In the genomic region with DNA sequence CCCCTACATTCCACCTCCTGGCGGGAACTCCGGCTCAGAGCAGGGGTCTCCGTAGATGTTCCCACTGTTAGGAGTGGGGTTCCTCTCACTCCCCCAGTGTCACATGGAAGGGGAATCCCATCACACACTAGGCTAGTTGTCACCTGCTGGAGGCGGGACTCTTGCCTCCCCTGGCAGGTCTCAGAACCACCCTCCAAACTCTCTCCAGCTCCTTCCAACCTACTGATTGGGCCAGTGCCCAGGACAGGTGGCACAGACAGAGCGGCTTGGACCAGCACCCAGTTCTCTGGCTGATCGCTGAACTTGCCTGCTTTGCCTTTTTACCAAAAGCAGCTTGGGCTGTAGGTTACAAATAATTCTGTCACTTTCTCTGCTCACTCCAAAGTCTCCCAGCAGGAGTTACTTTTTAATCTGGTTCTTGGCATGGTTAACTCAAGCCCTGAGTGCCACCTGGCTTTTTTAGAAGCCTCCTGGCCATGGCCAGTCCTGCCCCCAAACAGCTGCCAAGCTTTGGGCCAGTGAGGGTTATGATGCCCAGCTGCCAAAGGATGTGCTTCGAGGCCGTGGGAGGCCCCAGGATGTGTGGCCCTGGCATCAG, we compare ENCODE assay signal across 8 mouse cellular contexts. TPM values are rescaled to one million over a fixed set of nuclear protein-coding genes. Genes with fewer than 3 reads are reported as not detected.
DNase-seq lines count a peak whose midpoint lies in the region; ATAC-seq lines count a peak whose summit lies in the region.

No protein-coding gene starts in this region.

- no peaks in the 10 kb centered on the region for H3K9me3 ChIP-seq in embryonic facial prominence, embryonic 11.5 days (replicated peaks; ENCODE audit: control insufficient read depth, low read length)
- no peaks in the 10 kb centered on the region for H3K9me3 ChIP-seq in intestine, embryonic 14.5 days (ENCODE audit: control insufficient read depth, low read length)
- H3K9me3 ChIP-seq in liver, embryonic 12.5 days (replicated peaks) = no peaks in the 10 kb centered on the region
- no peaks in the 10 kb centered on the region for H3K9me3 ChIP-seq in neural tube, embryonic 15.5 days (replicated peaks)

- peak overlapping the region; percentile 68 for H3K4me2 ChIP-seq in embryonic facial prominence, embryonic 11.5 days (ENCODE audit: low read depth, low read length)
- peak overlapping the region; percentile 78 for H3K4me2 ChIP-seq in intestine, embryonic 14.5 days (ENCODE audit: low read length)
- peak overlapping the region; percentile 81 for H3K4me2 ChIP-seq in liver, embryonic 12.5 days
- H3K4me2 ChIP-seq in neural tube, embryonic 15.5 days = peak overlapping the region; percentile 77

- peaks cover 7% of the 10 kb centered on the region for H3K27me3 ChIP-seq in embryonic facial prominence, embryonic 11.5 days (ENCODE audit: control insufficient read depth, insufficient read depth, low read length)
- 0 out of 2 replicates have a peak, but pooled peaks cover 6% of the 10 kb centered on the region for H3K27me3 ChIP-seq in intestine, embryonic 14.5 days (replicated peaks; ENCODE audit: control insufficient read depth, insufficient read depth, low read length)
- H3K27me3 ChIP-seq in liver, embryonic 12.5 days (replicated peaks) = peaks cover 84% of the 10 kb centered on the region
- H3K27me3 ChIP-seq in neural tube, embryonic 15.5 days (replicated peaks) = no peaks in the 10 kb centered on the region

- peak; percentile 38 to 62 for DNase-seq in right cerebral cortex, postnatal 10 days (ENCODE audit: low spot score in 2 of 2)
- DNase-seq in right cerebral cortex, postnatal 36 days (ENCODE audit: low spot score in 2 of 2) = no peak
- peak; percentile 12 for DNase-seq in embryonic facial prominence, embryonic 11.5 days (ENCODE audit: low spot score)
- DNase-seq in intestine, embryonic 14.5 days (ENCODE audit: low spot score) = no peak
- no peak for DNase-seq in ovary, postnatal 36 days (ENCODE audit: low spot score)

- 20% methylated on average over 8 of the region's 8 CpGs for WGBS in embryonic facial prominence, embryonic 11.5 days
- WGBS in intestine, embryonic 14.5 days = 23% methylated on average over 8 of the region's 8 CpGs
- 32% methylated on average over 8 of the region's 8 CpGs for WGBS in liver, embryonic 12.5 days (ENCODE audit: insufficient replicate concordance)
- 14% methylated on average over 8 of the region's 8 CpGs for WGBS in neural tube, embryonic 15.5 days

- H3K36me3 ChIP-seq in embryonic facial prominence, embryonic 11.5 days (replicated peaks; ENCODE audit: control insufficient read depth, insufficient read depth, low read depth, low read length) = no peaks in the 10 kb centered on the region
- H3K36me3 ChIP-seq in intestine, embryonic 14.5 days (ENCODE audit: control insufficient read depth, insufficient read depth, low read length) = no peaks in the 10 kb centered on the region
- no peaks in the 10 kb centered on the region for H3K36me3 ChIP-seq in liver, embryonic 12.5 days
- no peaks in the 10 kb centered on the region for H3K36me3 ChIP-seq in neural tube, embryonic 15.5 days

- peak; percentile 31 for ATAC-seq in embryonic facial prominence, embryonic 11.5 days (replicated peaks; ENCODE audit: insufficient number of reproducible peaks, low FRiP score, low TSS enrichment, low read depth)
- peak; percentile 42 for ATAC-seq in intestine, embryonic 14.5 days (replicated peaks; ENCODE audit: low FRiP score, low TSS enrichment, low read depth)
- ATAC-seq in liver, embryonic 12.5 days = no peak
- ATAC-seq in neural tube, embryonic 15.5 days (ENCODE audit: low FRiP score) = peak; percentile 48
- no peak; the same call in 1 of the 2 replicates for ATAC-seq in megakaryocyte-erythroid progenitor cell, adult 5-6 weeks (replicated peaks; ENCODE audit: low FRiP score, low TSS enrichment, poor library complexity, severe bottlenecking)

- H3K4me3 ChIP-seq in embryonic facial prominence, embryonic 11.5 days (ENCODE audit: low read depth, low read length) = peak overlapping the region; percentile 43
- peak overlapping the region; percentile 49 for H3K4me3 ChIP-seq in intestine, embryonic 14.5 days (ENCODE audit: low read depth, low read length)
- peak overlapping the region; percentile 59 for H3K4me3 ChIP-seq in liver, embryonic 12.5 days
- H3K4me3 ChIP-seq in neural tube, embryonic 15.5 days (replicated peaks) = peak overlapping the region; percentile 52

- no peaks in the 10 kb centered on the region for H3K4me1 ChIP-seq in embryonic facial prominence, embryonic 11.5 days (ENCODE audit: control insufficient read depth, insufficient read depth, low read length)
- H3K4me1 ChIP-seq in intestine, embryonic 14.5 days (replicated peaks; ENCODE audit: control insufficient read depth, insufficient read depth, low read length) = peaks cover 3% of the 10 kb centered on the region
- H3K4me1 ChIP-seq in liver, embryonic 12.5 days = peaks cover 13% of the 10 kb centered on the region
- H3K4me1 ChIP-seq in neural tube, embryonic 15.5 days = peaks cover 22% of the 10 kb centered on the region

- no peak overlapping the region for H3K27ac ChIP-seq in embryonic facial prominence, embryonic 11.5 days (replicated peaks; ENCODE audit: low read depth, low read length)
- H3K27ac ChIP-seq in intestine, embryonic 14.5 days (ENCODE audit: low read depth) = no peak overlapping the region
- H3K27ac ChIP-seq in liver, embryonic 12.5 days = no peak overlapping the region
- no peak overlapping the region for H3K27ac ChIP-seq in neural tube, embryonic 15.5 days (replicated peaks)

- H3K9ac ChIP-seq in embryonic facial prominence, embryonic 11.5 days (replicated peaks; ENCODE audit: low read length) = peak overlapping the region; percentile 30
- peak overlapping the region; percentile 40 for H3K9ac ChIP-seq in intestine, embryonic 14.5 days (ENCODE audit: low read length)
- H3K9ac ChIP-seq in liver, embryonic 12.5 days = 0 out of 2 replicates have a peak overlapping the region, but pooled peaks have one; percentile 57
- peak overlapping the region; percentile 57 for H3K9ac ChIP-seq in neural tube, embryonic 15.5 days (replicated peaks)

RNA-seq across cellular contexts. Expression of gene Mcf2l, which starts 0.7 kb away (rescaled TPM):
- polyA plus RNA-seq in embryonic facial prominence, embryonic 11.5 days (2014; fragmentation: Nextera tagmentation; extraction: Ambion mirVana) = 14.8 and 17.6 TPM in 2 replicates
- 17.4 and 19.4 TPM in 2 replicates for polyA plus RNA-seq in intestine, embryonic 14.5 days (2014; fragmentation: Nextera tagmentation; extraction: Ambion mirVana)
- 1.9 and 2.1 TPM in 2 replicates for polyA plus RNA-seq in liver, embryonic 12.5 days (2016; fragmentation: Nextera tagmentation; extraction: Ambion mirVana)
- polyA plus RNA-seq in neural tube, embryonic 15.5 days (2015; fragmentation: Nextera tagmentation; extraction: Ambion mirVana) = 104 and 120 TPM in 2 replicates
- total RNA-seq in megakaryocyte-erythroid progenitor cell, adult 5-6 weeks (2014; fragmentation: Nextera tagmentation) = 0.37 and 1.5 TPM in 2 replicates
- 0.23 and 1.3 TPM in 2 replicates for total RNA-seq in megakaryocyte-erythroid progenitor cell, adult 5-6 weeks (2017)

Comparison
In these comparisons a context has a peak if more than half of its experiments do, and no peak if none do; other contexts are left out.
1. DNase-seq: peak in right cerebral cortex, postnatal 10 days (2 of 2) and embryonic facial prominence, embryonic 11.5 days (single experiment); none in right cerebral cortex, postnatal 36 days (0 of 2), intestine, embryonic 14.5 days (single experiment) and ovary, postnatal 36 days (single experiment).
2. ATAC-seq: peak in embryonic facial prominence, embryonic 11.5 days (single experiment), intestine, embryonic 14.5 days (single experiment) and neural tube, embryonic 15.5 days (single experiment); none in liver, embryonic 12.5 days (single experiment) and megakaryocyte-erythroid progenitor cell, adult 5-6 weeks (single experiment).
3. Peak in every context shown above with its lines, with median percentiles within 50 percentile points of each other: H3K4me2 ChIP-seq, H3K4me3 ChIP-seq and H3K9ac ChIP-seq.